Mouse (Mus musculus): ENCODE measurements around the gene Sntg2. TPM values are rescaled to one million over a fixed set of nuclear protein-coding genes. Genes with fewer than 3 reads are reported as not detected.

Sntg2 gene
- 1 to 10 TPM; 3.3 to 4.4 TPM for total RNA-seq (2021)
- long read RNA-seq, partial matches to known transcripts, result 0 of 2 reads
- long read RNA-seq, other reads (novel, unspliced or antisense), result 1 of 2 reads

DNA sequence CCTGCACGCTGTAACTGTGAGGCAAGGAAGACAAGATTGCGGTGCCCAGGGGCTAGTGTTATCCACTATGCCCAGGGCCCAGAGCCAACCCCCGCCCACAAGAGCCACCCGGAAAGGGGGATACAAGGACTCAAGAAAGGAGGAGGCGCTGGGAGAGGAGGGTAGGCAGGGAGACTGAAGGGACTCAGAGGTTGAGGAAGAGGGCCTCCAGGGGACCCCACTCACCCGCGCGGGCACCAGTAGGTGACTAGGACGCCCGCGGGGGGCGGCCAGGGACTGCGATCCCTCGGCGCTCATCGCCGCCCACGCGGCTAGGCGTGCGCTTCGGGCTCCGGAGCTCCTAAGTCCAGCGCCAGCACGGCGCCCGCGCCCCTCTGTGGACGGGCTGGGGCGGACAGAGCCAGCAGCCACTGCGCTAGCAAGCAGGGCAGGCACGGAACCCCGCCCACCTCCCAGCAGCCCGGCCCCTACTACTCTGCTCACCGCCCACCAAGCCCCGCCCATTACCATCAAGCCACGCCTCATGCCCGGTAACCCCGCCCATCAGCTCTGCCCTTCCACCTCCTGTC, at the start of gene Sntg2:
Sntg2 (minus strand) TSS at position 443 of the 569 bp plus-strand sequence.
- DNase-seq (ENCODE audit: low spot score in 2 of 2), result peak; percentile 55 to 65

DNA sequence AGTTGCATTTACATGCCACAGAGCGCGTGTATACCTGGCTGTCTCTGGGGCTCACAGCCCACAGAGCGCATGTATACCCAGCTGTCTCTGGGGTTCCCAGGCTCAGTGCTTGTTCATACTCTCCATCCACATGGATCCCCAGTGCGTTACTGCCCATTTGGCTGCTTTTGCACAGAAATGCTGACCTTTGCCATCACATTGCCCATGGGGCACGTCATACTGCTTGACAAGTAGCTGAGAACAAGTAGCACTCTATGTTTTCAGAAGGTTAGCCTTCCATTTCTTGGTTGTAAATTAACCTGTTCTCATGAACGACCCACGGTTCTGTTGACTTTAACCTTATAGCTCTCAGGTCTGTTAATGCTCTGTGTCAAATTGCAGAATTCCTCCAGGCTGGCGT, 43.4 kb upstream of the Sntg2 start:
- no peak for DNase-seq (ENCODE audit: low spot score in 2 of 2)

DNA sequence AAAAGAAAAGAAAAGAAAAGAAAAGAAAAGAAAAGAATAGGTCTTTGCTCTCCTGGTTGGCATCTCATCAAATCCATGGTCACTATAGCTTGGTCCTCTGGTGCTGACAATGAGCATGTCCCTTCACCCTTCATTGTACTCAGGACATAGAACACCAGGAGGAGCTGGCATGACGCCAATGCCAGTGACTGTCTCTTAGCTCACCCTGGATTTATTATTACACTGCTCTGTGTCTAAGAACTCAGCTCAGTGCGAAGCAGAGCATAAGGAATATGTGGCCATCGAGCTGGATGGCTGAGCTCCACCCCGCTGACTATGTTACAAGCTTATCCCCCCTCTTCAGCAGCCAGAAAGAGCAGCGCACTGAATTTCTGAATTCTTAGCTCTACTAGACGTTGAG, 42.8 kb upstream of the Sntg2 start:
- DNase-seq (ENCODE audit: low spot score in 2 of 2), result no peak

DNA sequence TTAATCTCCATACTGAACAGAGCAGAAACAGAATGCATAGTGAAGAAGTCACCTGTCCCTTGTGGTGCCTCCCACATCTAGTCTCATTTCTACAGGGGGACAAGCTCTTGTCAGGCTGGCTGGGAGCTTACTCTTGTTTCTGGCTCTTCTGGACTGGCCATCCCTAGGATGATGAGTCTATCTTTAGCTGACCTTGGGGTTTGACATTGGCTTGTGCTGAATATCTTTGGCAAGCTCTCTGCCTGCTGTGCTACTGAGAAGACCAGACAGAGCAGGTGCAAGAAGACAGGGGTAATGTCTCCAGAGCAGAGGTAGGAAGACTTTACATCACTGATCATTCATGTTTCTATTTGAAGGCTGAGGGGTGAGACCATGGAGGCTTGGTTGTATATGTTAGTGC, 29.5 kb upstream of the Sntg2 start:
- DNase-seq (ENCODE audit: low spot score in 2 of 2), result no peak

DNA sequence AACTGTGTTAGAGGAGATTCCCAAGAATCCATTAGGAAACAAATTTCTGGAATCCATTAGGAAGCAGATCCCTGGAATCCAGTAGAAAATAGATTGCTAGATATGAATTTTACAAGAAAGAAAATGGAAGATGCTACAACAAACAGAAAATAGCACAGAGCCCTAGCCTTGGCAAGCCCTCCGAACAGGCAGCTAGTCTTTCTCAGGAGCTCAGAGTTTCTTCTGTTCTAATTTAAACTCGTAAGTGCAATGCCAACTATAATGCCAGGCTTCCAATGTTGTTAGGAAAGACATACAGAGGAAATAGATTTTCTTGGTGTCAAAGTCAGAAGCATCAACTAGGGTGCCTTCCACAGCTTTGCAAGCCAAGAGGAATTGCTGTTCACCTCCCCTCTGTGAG, 27.4 kb upstream of the Sntg2 start:
- no peak for DNase-seq (ENCODE audit: low spot score in 2 of 2)

DNA sequence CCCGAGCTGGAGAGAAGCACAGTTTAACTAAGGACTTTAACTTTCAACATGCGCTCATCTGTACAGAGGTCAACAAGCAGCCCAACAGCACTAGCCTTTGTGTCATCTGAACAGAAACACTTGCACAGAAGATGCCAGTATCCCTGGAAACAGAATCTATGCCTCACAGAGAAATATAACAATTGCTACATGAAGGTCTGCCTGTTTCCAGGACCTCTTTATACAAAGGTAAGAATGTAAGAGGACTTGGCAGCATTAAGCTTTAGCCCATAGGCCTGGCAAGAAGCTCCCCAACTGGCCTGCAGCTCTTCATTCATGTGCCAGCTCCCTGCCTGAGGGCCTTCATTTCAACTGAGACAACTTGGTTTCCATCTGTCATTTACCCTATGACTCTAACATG, 26.9 kb upstream of the Sntg2 start:
- no peak for DNase-seq (ENCODE audit: low spot score in 2 of 2)

DNA sequence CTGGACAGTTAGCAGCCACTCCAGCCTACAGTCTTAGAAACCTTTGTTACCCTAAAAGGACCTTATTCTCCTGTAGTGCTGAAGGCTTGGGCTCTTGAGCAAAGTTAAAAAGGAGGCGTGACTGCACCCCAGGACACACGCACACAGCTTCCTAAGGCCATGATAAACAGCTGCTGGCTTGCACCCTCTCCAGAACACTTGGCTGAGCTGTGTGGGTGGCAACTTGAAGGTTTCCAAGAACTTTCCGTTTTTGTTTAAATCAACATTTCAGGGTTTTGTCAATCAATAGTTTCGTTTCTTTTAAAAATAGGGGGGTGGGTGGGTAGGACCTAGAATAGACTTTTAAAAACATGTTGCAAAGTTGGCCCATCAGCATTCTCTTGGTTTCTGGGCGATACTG, 882 bp downstream of the Sntg2 start:
- no peak for DNase-seq (ENCODE audit: low spot score in 2 of 2)

DNA sequence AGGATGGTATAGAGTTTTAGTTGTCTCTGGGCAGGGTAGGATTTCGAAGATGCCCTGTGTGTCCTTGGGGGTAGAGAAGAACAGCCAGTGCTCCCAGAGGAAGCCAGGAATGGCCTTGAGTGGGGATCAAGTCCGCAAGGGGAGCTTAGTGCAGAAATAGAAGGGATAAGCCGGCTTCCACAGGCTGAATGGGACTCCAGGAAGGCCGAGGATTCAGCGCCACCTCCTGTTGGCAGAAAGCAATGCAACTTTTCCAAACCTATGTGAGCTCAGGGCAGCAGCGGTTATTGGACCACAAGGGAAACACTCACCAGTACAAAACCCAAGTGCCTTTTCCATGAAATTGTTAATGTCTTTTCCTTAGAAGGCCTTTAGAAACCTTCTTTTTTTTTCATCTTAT, 3.4 kb downstream of the Sntg2 start:
- DNase-seq (ENCODE audit: low spot score in 2 of 2), result peak; percentile 82 to 93

DNA sequence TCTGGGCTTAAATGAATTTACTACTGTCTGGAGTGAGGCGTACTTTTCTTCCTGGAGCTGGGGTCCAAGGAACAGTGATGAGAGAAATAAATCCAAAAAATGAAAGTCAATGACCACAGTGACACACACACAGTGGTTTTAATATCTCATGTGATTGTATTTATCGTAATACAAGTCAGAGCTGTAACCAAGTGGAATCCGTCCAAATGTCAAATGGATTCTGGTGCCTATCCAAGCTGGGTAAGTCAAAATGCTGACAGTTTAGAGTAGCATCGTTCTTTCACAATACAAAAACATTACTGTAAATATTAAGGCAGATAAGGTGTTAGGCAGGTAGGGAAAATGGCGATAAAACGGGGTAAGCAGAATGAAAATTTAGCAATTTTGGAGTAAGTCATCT, 4.0 kb downstream of the Sntg2 start:
- no peak for DNase-seq (ENCODE audit: low spot score in 2 of 2)

DNA sequence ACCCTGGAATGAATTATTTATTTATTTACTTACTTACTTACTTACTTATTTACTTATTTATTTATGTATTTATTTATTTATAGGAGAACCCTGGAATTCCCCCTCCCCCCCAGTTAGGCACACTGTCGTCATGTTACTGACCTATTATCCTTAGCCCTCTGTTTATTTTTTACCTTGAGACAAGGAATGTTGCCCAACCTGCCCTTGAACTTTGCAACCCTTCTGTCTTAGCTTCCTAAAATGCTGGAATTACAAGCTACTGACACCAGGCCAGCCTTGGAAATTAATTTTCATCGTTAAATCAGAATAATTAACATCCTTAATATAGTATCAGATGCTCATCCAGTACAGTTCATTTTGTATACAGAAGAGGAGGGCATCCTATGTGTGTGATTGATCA, 10.9 kb downstream of the Sntg2 start:
- DNase-seq (ENCODE audit: low spot score in 2 of 2), result no peak

DNA sequence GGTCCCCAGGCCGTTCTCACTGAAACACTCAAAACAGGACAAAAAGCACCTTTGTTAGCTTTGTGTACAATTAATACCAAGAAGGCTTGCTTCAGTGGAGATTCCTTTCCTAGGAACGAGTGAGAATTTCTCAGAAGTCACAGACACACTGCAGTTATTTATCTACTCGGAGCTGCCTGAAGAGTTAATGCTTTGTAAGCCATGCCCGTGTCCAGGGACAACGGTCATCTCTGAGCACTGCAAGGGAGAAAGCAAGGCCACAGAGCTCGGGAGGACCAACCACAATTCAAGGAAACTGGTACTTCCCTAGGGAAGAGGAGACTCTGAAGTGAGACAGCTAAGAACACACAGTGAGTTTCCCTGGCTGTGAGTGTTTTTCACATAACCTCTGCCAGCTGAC, 15.5 kb downstream of the Sntg2 start:
- DNase-seq (ENCODE audit: low spot score in 2 of 2), result no peak

DNA sequence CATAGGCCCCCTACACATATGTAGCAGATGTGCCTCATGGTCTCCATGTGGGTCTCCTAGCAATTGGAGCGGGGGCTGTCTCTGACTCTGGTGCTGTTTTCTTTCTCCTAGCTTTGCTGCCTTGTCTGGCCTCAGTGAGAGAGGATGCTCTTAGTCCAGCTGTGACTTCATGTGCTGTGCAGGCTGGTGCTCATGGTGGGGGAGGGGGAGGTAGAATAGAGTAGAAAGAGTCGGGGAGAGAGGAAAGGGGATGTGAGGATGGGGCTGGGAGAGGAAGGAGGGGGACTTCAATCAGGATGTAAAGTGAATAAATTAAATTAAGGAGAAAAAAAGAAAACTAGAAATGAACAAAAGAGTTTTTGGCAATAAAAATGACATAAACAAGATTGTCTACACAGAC, 20.8 kb downstream of the Sntg2 start:
- DNase-seq (ENCODE audit: low spot score in 2 of 2), result no peak

DNA sequence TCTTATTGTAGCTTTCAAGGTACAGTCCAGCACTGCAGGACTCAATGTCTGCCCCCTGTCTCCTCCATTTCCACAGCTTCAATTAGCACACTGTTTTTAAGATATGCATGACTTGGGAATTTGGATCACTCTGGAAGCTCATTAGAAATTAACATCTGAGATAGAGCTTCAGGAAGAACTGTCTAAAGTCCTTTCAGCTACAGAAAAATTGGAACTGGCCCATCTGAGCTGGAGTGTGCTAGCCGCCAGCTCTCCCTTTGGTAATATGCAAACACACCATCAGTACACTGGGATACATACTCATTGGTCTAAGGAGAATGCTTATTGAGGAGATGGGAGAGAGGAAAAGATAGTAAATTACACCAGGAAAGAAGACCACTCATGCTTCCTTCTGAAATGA, 25.1 kb downstream of the Sntg2 start:
- no peak for DNase-seq (ENCODE audit: low spot score in 2 of 2)

DNA sequence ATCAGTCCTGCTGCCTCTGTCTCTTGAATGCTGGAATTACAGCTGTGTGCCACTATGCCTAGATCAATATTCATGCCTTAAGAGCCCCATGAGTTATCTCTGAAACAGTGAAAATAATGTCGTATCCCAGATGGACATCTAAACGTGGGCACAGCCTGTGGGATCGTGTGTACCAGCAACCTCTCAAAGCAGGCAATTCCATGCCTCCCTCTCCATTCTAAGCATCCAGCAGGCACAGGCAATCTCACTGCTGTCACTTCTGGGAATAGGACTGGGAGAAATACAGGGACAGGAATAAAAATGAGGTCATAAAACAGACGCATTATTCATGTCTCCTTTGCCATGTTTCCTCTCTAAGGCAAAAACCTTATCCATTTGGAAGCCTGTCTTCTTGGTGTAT, 25.9 kb downstream of the Sntg2 start:
- DNase-seq (ENCODE audit: low spot score in 2 of 2), result no peak

DNA sequence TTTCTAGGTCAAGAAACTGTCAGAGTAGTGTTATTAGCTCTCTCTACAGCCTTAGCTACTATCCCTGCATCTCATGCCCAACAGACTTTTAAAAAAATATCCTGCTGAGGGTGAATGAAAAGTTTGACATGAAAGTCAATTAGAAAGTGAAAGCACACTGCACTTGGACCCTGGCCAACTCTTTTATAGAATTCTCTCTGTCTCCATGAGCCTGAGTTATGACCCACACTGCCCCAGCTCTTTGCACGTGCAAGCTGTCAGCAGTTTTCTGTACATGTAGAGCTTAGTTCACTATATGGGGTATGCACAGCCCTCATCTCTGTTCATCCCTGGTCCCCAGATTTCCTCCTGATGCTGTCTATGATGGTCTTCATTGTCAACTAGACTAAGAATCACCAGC, 28.4 kb downstream of the Sntg2 start:
- DNase-seq (ENCODE audit: low spot score in 2 of 2), result no peak

DNA sequence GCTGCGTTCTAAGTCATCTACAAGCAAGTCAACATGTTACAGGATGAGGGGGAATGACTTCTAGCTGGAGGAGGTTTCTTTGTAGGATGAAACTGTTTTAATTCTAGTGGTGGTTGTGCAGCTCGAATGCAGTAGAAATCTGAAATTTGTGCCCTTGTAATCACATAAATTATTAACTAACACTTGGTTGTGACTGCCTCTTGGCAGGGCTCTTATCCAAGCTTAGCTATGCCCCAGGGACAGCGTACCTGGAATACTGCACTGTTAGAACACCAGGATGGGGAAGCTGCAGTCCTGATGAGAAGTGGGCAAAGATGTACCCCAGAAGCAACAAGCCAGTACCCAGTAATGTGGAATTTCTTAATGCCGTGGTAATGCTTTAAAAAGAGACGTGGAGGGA, 36.9 kb downstream of the Sntg2 start:
- no peak for DNase-seq (ENCODE audit: low spot score in 2 of 2)

DNA sequence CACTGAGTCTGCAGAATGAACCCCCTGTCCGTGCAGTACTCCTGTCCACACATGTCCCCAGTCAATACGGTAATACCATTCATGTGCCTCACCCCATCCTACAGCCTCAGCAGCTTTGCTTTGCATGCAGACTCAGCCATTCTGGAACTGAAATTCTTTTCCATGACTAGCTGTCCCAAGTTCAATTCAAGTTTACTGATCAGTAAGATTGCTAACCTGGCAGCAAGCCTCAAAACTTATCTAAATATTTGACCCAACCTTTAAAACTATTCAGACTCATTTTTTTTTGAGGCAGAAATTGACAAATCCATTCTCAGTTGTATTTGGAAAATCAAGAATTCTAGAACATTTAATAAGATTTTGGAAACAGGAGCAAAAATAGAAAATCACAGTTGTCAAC, 38.7 kb downstream of the Sntg2 start:
- DNase-seq (ENCODE audit: low spot score in 2 of 2), result no peak

DNA sequence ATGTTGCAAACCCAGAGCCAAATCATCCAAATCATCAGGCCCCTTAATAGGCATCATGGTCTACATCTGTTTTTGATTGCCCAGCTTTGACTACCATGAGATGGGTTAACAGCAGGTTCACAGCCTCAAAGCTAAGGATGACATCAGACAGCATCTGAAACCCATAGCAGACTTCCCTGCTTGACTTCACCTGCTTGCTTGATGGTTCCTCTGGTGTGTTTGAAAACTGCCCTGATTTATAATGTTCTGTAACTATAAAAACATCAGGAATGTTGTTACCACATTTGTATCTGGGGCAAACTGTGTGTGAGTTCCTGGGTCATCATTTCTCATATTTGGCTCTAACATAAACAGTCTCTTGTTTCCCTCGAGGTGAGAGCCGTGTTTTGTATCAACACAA, 55.2 kb downstream of the Sntg2 start:
- DNase-seq (ENCODE audit: low spot score in 2 of 2), result no peak

DNA sequence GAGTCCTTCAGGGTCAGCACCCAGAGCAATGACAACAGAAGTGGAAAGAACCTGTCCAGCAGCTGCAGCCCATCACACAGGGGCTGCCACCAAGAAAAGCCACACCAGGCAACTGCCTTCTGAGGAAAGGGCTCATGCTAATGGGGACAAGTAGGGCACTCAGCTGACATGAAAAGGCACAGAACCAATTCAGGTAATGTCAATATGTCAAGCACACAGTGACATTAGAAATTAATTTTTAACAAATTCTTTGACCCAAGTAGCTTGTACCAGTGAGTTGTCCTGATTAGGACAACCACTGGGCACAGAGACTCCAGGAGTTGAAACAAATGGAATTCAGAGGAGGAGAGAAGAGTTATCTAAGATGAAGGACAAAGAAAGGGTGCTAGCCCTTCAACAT, 60.2 kb downstream of the Sntg2 start:
- no peak for DNase-seq (ENCODE audit: low spot score in 2 of 2)

DNA sequence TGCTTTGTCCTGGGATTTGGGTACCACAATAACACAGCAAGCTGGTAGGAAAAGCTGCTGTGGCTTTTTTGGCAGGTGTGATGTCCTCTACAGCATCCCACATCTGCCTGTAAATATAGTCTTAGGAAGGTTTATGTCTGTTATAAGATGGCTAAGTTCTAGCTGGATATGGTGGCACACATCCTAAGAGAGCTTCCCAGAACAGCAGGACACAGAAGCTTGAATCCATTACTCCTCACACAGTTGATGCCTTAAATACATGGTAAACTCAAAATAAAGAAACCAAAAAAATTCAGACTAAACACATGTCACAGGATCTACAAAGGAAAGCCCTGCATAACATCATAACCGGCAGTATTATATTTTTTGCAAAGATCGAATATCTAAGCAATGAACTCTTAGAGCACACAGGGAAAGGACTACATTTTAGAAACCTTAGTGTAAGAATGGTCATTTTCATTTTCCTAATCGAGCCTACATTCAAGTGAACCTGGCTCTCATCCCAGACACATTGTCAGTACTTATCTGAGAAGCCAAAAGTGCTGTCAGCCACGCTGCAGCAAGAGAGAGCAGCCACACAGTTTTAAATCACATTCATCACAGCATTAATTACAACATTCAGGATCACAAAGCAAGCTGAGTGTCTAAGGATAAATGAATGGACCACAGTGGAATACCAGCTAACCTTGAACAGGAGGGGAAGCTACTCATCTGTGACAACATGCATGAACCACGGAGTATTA, 64.8 kb downstream of the Sntg2 start:
- peak in 1 of 2 experiments; percentile 38 for DNase-seq (ENCODE audit: low spot score in 2 of 2)

DNA sequence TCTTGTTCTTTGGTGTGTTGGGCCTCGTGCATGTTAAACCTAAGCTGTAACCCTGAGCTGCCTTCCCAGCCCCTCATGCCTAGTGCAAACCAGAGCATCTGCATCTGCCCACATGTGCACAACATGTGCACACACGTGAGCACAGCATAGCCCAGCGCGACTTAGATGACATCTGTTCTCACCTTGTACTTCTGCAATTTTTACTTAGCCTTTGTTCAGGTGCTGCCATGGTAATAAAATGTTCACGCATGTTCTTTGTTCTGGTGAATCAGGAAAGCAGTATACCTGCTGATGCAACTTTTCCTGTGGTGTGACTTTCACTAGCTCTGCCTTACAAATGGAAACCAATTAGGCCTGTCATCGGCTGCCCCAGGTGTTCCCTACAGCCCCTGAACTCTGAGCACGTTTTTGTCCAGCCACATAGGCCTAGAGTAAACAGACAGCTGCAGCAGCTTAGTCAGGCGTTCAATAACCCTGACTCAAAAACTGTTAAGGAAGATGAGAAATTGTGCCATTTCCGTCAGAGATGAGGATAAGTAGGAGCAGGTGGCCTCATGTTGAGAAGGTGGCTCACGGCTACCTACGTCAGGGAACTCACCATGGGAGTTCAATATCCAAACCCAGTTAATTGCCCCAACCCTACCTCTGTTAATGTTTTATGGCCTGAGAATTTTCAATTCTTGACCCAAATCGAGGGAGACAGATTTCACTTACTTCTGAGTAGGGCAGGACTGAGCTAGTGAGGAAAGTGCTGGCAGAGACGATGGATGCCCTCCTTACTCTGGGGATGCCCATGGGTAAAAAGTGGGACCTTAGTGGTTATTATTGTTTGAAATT, 80.2 kb downstream of the Sntg2 start:
- DNase-seq (ENCODE audit: low spot score in 2 of 2), result no peak

DNA sequence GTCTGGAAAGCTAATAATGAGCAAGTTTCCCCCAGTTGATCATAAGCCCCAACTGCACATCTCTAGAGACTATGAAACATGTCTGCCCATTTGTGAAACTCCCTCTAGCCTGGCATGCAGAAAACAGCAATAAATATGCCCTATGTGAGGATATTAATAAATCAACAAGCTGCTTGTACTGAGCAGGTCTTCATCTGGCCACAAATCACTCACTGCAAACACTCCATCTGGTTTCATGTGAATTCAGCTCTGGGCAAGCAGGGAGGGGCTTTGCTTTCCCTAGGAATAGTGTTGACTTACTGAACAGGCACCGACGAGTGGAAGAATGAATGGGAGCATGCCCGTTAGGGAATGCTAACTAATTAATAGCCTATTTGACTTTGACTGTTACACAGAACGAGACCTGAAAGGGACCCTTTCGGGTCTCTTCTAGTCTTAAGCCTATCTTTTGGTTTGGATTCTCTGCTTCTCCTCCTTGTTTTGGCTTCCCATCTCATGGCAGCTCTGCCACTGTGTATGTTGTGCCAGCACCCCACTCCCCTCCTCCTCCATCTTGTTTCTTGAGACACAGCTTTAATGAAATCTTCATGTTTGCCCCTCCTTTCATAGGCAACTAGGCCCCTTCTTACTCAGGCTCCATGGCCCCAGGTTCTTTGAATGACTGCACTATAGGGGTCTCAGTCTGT, 86.1 kb downstream of the Sntg2 start:
- peak; percentile 24 to 43 for DNase-seq (ENCODE audit: low spot score in 2 of 2)

Data from layer of hippocampus, adult 18-20 months (tissue).